Mouse (Mus musculus) forebrain, embryonic 15.5 days (tissue): ENCODE measurements around the gene Tmem170. TPM values are rescaled to one million over a fixed set of nuclear protein-coding genes. Genes with fewer than 3 reads are reported as not detected.
A peak's percentile ranks its signal among the peaks of the same experiment; 100 is the strongest.

Experiments used
- ATAC-seq: fragments of 200-750 bp; cut with Nextera tagmentation; replicated peaks from 2 replicates; pipeline ENCODE4 v1.8.0; 2017; ENCODE audit warnings: mild to moderate bottlenecking, moderate TSS enrichment, moderate library complexity
- H3K27ac ChIP-seq: fragments of 300-500 bp; sonication (generic); replicated peaks from 2 replicates; pipeline ENCODE4 v1.5.1; 2015; ENCODE audit warnings: mild to moderate bottlenecking, inconsistent platforms
- H3K27me3 ChIP-seq: fragments of 300-500 bp; sonication (generic); 2 replicates; pipeline ENCODE4 v1.6.1; 2015; ENCODE audit warnings: inconsistent platforms
- H3K36me3 ChIP-seq: fragments of 300-500 bp; sonication (generic); 2 replicates; pipeline ENCODE4 v1.6.1; 2015; ENCODE audit warnings: mild to moderate bottlenecking, inconsistent platforms
- H3K4me1 ChIP-seq: fragments of 300-500 bp; sonication (generic); 2 replicates; pipeline ENCODE4 v1.6.1; 2015; ENCODE audit warnings: inconsistent platforms
- H3K4me2 ChIP-seq: fragments of 300-500 bp; sonication (generic); replicated peaks from 2 replicates; pipeline ENCODE4 v1.6.1; 2015; ENCODE audit warnings: mild to moderate bottlenecking, inconsistent platforms
- H3K4me3 ChIP-seq: fragments of 300-500 bp; sonication (generic); 2 replicates; pipeline ENCODE4 v1.5.1; 2015; ENCODE audit warnings: mild to moderate bottlenecking, inconsistent platforms
- H3K9ac ChIP-seq: fragments of 300-500 bp; sonication (generic); replicated peaks from 2 replicates; pipeline ENCODE4 v1.6.1; 2015; ENCODE audit warnings: mild to moderate bottlenecking, inconsistent platforms
- H3K9me3 ChIP-seq: fragments of 300-500 bp; sonication (generic); 2 replicates; pipeline ENCODE4 v1.6.1; 2016; ENCODE audit warnings: inconsistent platforms
- WGBS: fragments of 180-500 bp; shearing (Covaris S2); methylation state at CpG from one replicate; pipeline ENCODE4 v1.1.7; 2015; ENCODE audit warnings: mixed read lengths; 5-methylcytosine and 5-hydroxymethylcytosine counted together
- polyA plus RNA-seq: library from polyadenylated mRNA; unstranded; fragments of >200 nt; fragmentation: Nextera tagmentation; extraction: Ambion mirVana; gene quantifications from 2 replicates; pipeline ENCODE4 v1.2.1, GENCODE M21; 2015

The Tmem170 gene
- polyA plus RNA-seq, 1 experiment from 2014 or later, result 4.3 TPM

- H3K9ac ChIP-seq, result no peak overlapping the region
- no peaks in the 10 kb centered on the region for H3K27me3 ChIP-seq
- ATAC-seq, result no peak
- no peak overlapping the region for H3K4me3 ChIP-seq
- H3K4me2 ChIP-seq, result no peak overlapping the region
- H3K27ac ChIP-seq, result no peak overlapping the region
- WGBS, result 80% methylated on average over 5 of the region's 5 CpGs
- H3K4me1 ChIP-seq, result 0 out of 2 replicates have a peak, but pooled peaks cover 3% of the 10 kb centered on the region
- H3K9me3 ChIP-seq, result no peaks in the 10 kb centered on the region
- peaks cover 43% of the 10 kb centered on the region for H3K36me3 ChIP-seq
These were observed 43.6 kb downstream of the Tmem170 start for GRCm38 (mm10) chr8:111832983-111833382.

GRCm38 (mm10) chr8:111831996-111832395 is 44.6 kb downstream of the Tmem170 start:
- Histone ChIP-seq H3K4me1 (0 out of 2 replicates have a peak, but pooled peaks cover 3% of the 10 kb centered on the region), H3K9ac (no peak overlapping the region), H3K4me2 (no peak overlapping the region), H3K27me3 (no peaks in the 10 kb centered on the region), H3K9me3 (no peaks in the 10 kb centered on the region), H3K4me3 (no peak overlapping the region), H3K36me3 (peaks cover 35% of the 10 kb centered on the region), H3K27ac (no peak overlapping the region)
- WGBS, result 71% methylated on average over 4 of the region's 4 CpGs
- ATAC-seq, result no peak

DNA sequence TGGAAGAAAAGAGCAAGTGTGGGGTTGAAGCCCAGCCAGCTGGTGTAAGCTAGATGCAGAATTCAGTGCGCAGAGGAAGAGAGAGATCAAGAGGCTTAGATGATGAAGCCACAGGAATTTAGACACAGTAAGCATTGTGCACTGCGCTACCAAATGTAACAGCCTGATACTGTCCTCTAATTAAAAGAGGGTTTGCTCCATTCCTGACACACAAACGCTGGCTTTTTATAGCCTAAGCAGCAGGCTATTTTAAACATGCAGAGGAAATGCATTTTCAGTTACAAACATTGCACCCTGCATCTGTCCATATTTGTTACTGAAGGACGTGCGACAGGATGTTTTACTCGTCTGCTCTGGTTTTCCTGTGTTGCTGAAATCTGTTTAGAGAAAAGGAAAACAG is 48.0 kb downstream of the Tmem170 start:
- no peaks in the 10 kb centered on the region for H3K9me3 ChIP-seq
- no peak overlapping the region for H3K4me2 ChIP-seq
- WGBS, result 85% methylated on average over 6 of the region's 6 CpGs
- H3K27me3 ChIP-seq, result no peaks in the 10 kb centered on the region
- peaks cover 43% of the 10 kb centered on the region for H3K36me3 ChIP-seq
- H3K9ac ChIP-seq, result no peak overlapping the region
- H3K27ac ChIP-seq, result no peak overlapping the region
- no peak overlapping the region for H3K4me3 ChIP-seq
- H3K4me1 ChIP-seq, result 0 out of 2 replicates have a peak, but pooled peaks cover 3% of the 10 kb centered on the region
- ATAC-seq, result no peak

- Histone ChIP-seq H3K4me2 (no peak overlapping the region), H3K9me3 (no peaks in the 10 kb centered on the region), H3K9ac (no peak overlapping the region), H3K4me1 (no peaks in the 10 kb centered on the region), H3K4me3 (no peak overlapping the region), H3K27me3 (no peaks in the 10 kb centered on the region), H3K27ac (no peak overlapping the region), H3K36me3 (peaks cover 40% of the 10 kb centered on the region)
- WGBS, result 67% methylated on average over 6 of the region's 6 CpGs
- ATAC-seq, result 0 out of 2 replicates have a peak, but pooled peaks have one; percentile 51
These were observed 51.3 kb downstream of the Tmem170 start for GRCm38 (mm10) chr8:111825219-111825618.

- WGBS, result 89% methylated on average over 5 of the region's 5 CpGs
- no peak for ATAC-seq
- no peaks in the 10 kb centered on the region for H3K9me3 ChIP-seq
These were observed 52.2 kb downstream of the Tmem170 start for GRCm38 (mm10) chr8:111824334-111824733.

DNA sequence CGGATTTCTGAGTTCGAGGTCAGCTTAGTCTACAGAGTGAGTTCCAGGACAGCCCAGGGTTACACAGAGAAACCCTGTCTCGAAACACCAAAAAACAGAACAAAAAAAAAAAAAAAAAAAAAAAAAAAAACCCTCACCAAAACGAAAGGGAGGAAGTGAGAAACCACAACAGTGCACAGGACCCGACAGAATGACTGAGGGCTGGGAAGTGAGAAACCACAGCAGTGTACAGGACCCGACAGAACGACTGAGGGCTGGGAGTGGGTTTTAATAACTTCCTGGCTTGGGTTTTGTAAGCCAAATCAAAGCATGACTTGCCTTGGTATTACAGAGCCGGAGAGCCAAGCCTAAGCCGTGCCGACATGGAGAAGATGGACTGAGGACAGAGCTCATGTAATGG is 55.4 kb downstream of the Tmem170 start:
- peaks cover 25% of the 10 kb centered on the region for H3K36me3 ChIP-seq
- no peak overlapping the region for H3K4me2 ChIP-seq
- no peak overlapping the region for H3K27ac ChIP-seq
- ATAC-seq, result no peak
- H3K27me3 ChIP-seq, result no peaks in the 10 kb centered on the region
- H3K9ac ChIP-seq, result no peak overlapping the region
- 94% methylated on average over 10 of the region's 10 CpGs for WGBS
- H3K4me1 ChIP-seq, result no peaks in the 10 kb centered on the region
- H3K9me3 ChIP-seq, result no peaks in the 10 kb centered on the region
- H3K4me3 ChIP-seq, result no peak overlapping the region

More at GRCm38 (mm10) chr8:111824334-111824733, 52.2 kb downstream of the Tmem170 start:
- no peak overlapping the region for H3K9ac ChIP-seq
- no peak overlapping the region for H3K4me2 ChIP-seq
- no peak overlapping the region for H3K27ac ChIP-seq
- H3K4me1 ChIP-seq, result no peaks in the 10 kb centered on the region
- no peak overlapping the region for H3K4me3 ChIP-seq
- peaks cover 34% of the 10 kb centered on the region for H3K36me3 ChIP-seq
- no peaks in the 10 kb centered on the region for H3K27me3 ChIP-seq

DNA sequence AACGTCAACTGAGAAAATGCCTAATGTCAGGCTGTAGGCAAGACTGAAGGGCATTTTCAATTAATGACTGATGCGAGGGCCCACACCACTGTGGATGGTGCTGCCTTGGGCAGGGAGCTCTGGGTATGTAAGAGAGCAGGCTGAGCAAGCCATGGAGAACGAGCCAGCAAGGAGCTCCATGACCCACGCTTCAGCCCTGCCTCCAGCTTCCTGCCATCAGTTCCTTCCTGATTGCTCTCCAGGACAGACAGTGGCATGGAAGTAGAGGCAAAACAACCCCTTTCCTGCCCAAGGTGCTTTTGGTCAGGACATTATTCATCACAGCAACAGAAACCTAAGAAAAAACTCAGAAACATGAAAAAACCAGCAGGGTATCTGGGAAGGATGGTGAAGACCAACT is 55.9 kb downstream of the Tmem170 start:
- Histone ChIP-seq H3K36me3 (peaks cover 25% of the 10 kb centered on the region), H3K27ac (no peak overlapping the region), H3K4me3 (no peak overlapping the region), H3K9ac (no peak overlapping the region), H3K4me2 (no peak overlapping the region), H3K4me1 (no peaks in the 10 kb centered on the region), H3K27me3 (no peaks in the 10 kb centered on the region), H3K9me3 (no peaks in the 10 kb centered on the region)
- no peak for ATAC-seq
- WGBS, result 93% methylated on average over 4 of the region's 4 CpGs

- WGBS, result 92% methylated on average over 12 of the region's 12 CpGs
- H3K36me3 ChIP-seq, result peaks cover 21% of the 10 kb centered on the region
- ATAC-seq, result no peak
- H3K4me2 ChIP-seq, result no peak overlapping the region
- no peak overlapping the region for H3K9ac ChIP-seq
- H3K9me3 ChIP-seq, result no peaks in the 10 kb centered on the region
- H3K27me3 ChIP-seq, result no peaks in the 10 kb centered on the region
- no peak overlapping the region for H3K4me3 ChIP-seq
- no peaks in the 10 kb centered on the region for H3K4me1 ChIP-seq
- no peak overlapping the region for H3K27ac ChIP-seq
These were observed 56.5 kb downstream of the Tmem170 start for GRCm38 (mm10) chr8:111820018-111820417.

- WGBS, result 94% methylated on average over 3 of the region's 3 CpGs
- H3K36me3 ChIP-seq, result peaks cover 13% of the 10 kb centered on the region; the same call in 1 of the 2 replicates
- no peak overlapping the region for H3K4me2 ChIP-seq
- H3K9ac ChIP-seq, result no peak overlapping the region
- no peaks in the 10 kb centered on the region for H3K27me3 ChIP-seq
- H3K4me3 ChIP-seq, result no peak overlapping the region
- no peak for ATAC-seq
- H3K27ac ChIP-seq, result no peak overlapping the region
- H3K4me1 ChIP-seq, result no peaks in the 10 kb centered on the region
- no peaks in the 10 kb centered on the region for H3K9me3 ChIP-seq
These were observed 58.0 kb downstream of the Tmem170 start for GRCm38 (mm10) chr8:111818556-111818955.

DNA sequence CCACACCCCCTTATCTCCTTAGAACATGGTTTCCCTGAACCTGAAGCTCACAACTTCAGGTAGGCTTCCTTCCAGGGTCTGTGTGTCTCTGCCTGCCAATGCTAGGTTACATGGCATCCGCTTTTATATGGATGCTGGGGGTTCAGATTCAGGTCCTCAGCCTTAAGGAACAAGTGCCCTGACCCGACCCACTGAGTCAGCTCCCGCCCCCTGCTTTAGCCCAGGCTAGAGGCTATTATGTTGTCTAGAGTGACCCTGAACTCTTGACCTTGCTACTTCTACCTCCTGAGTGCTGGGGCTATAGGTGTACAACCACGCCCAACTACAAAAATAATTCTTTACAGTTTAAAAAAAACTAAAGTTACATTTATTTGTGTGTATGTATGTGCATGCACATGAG is 61.5 kb downstream of the Tmem170 start:
- Histone ChIP-seq H3K4me3 (no peak overlapping the region), H3K27ac (no peak overlapping the region), H3K9ac (no peak overlapping the region), H3K27me3 (no peaks in the 10 kb centered on the region), H3K9me3 (no peaks in the 10 kb centered on the region), H3K4me1 (no peaks in the 10 kb centered on the region; the same call in 1 of the 2 replicates), H3K4me2 (no peak overlapping the region), H3K36me3 (0 out of 2 replicates have a peak, but pooled peaks cover 2% of the 10 kb centered on the region)
- WGBS, result 95% methylated on average over 4 of the region's 4 CpGs
- no peak for ATAC-seq

- H3K4me1 ChIP-seq, result no peaks in the 10 kb centered on the region; the same call in 1 of the 2 replicates
- no peaks in the 10 kb centered on the region for H3K36me3 ChIP-seq
- H3K27ac ChIP-seq, result no peak overlapping the region
- H3K9ac ChIP-seq, result no peak overlapping the region
- no peak overlapping the region for H3K4me3 ChIP-seq
- no peaks in the 10 kb centered on the region for H3K27me3 ChIP-seq
- 97% methylated on average over 9 of the region's 9 CpGs for WGBS
- H3K9me3 ChIP-seq, result no peaks in the 10 kb centered on the region
- no peak overlapping the region for H3K4me2 ChIP-seq
- ATAC-seq, result no peak
These were observed 62.7 kb downstream of the Tmem170 start for GRCm38 (mm10) chr8:111813818-111814217.
